In the genomic region with DNA sequence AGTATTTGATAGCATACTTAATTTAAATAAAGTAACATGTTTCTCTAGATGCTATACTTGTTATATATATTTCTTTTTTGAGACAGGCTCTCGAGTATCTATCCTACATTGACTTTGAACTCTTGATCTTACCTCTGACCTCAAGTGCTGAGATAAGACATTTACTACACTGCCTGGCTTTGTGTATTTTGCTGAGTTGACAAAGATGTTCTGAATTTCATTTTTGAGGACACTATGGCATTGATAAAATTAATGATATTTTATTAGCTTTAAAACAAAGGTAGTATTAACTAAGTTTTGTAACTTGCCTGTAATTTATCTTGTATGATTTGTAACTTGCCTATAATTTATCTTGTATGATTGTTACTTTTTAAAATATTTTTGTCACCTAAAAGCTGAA, we compare ENCODE assay signal across 35 mouse cellular contexts.
"Had no signal": no experiment of that assay in that cellular context is flagged by ENCODE, and none has a peak within 500 bp of the region (broad histone marks: within the 10 kb centered on the region; RNA-seq: fewer than 3 reads in every experiment).

No protein-coding gene starts in this region.

- H3K4me1 ChIP-seq: heart, embryonic 10.5 days; heart, embryonic 12.5 days; heart, embryonic 13.5 days; heart, embryonic 15.5 days; hindbrain, embryonic 10.5 days; hindbrain, embryonic 12.5 days; hindbrain, embryonic 13.5 days; hindbrain, embryonic 15.5 days; kidney, embryonic 15.5 days had no signal

- H3K4me2 ChIP-seq: heart, embryonic 11.5 days; heart, embryonic 12.5 days; heart, embryonic 13.5 days; heart, embryonic 15.5 days; hindbrain, embryonic 12.5 days; hindbrain, embryonic 13.5 days; hindbrain, embryonic 14.5 days; hindbrain, embryonic 15.5 days; kidney, embryonic 15.5 days had no signal

- H3K27me3 ChIP-seq: heart, embryonic 12.5 days; heart, embryonic 13.5 days; heart, embryonic 15.5 days; hindbrain, embryonic 12.5 days; hindbrain, embryonic 13.5 days; hindbrain, embryonic 15.5 days; kidney, embryonic 15.5 days had no signal

- H3K27ac ChIP-seq: heart, embryonic 10.5 days; heart, embryonic 13.5 days; heart, embryonic 15.5 days; hindbrain, embryonic 10.5 days; hindbrain, embryonic 12.5 days; hindbrain, embryonic 13.5 days; hindbrain, embryonic 14.5 days; hindbrain, embryonic 15.5 days; hindbrain, postnatal 0 days; kidney, embryonic 15.5 days; kidney, postnatal 0 days; layer of hippocampus, adult 2 months; left cerebral cortex, adult 2 months had no signal

- H3K4me3 ChIP-seq: heart, embryonic 10.5 days; heart, embryonic 12.5 days; heart, embryonic 13.5 days; heart, embryonic 15.5 days; hindbrain, embryonic 10.5 days; hindbrain, embryonic 12.5 days; hindbrain, embryonic 13.5 days; hindbrain, embryonic 15.5 days; kidney, embryonic 15.5 days; layer of hippocampus, adult 2 months; left cerebral cortex, adult 2 months had no signal

- ATAC-seq: hindbrain, embryonic 16.5 days; hindbrain, postnatal 0 days; inflammation-experienced regulatory T-cells, adult 6 months; intestine, embryonic 16.5 days; intestine, postnatal 0 days had no signal

- H3K9me3 ChIP-seq: heart, embryonic 10.5 days; heart, embryonic 12.5 days; heart, embryonic 13.5 days; heart, embryonic 15.5 days; hindbrain, embryonic 10.5 days; hindbrain, embryonic 12.5 days; hindbrain, embryonic 13.5 days; hindbrain, embryonic 15.5 days; kidney, embryonic 15.5 days had no signal

- DNase-seq: heart, postnatal 10 days; heart, postnatal 14 days; heart, postnatal 36 days; heart, postnatal 4 days; kidney, adult 11 months; kidney, adult 18-20 months; kidney, adult 2 months; kidney, adult 8-10 months; kidney, adult 9 months; kidney, postnatal 10 days; kidney, postnatal 14 days; kidney, postnatal 25 days; kidney, postnatal 36 days; kidney, postnatal 4 days; layer of hippocampus, adult 9-11 months; layer of hippocampus, postnatal 36 days had no signal

- H3K9ac ChIP-seq: heart, embryonic 12.5 days; heart, embryonic 13.5 days; heart, embryonic 15.5 days; hindbrain, embryonic 12.5 days; hindbrain, embryonic 13.5 days; hindbrain, embryonic 14.5 days; hindbrain, embryonic 15.5 days; kidney, embryonic 15.5 days had no signal
